8 mouse cellular contexts compared by ENCODE assay signal in genomic region chr16:20425855-20426598, GRCm38 (mm10). TPM values are rescaled to one million over a fixed set of nuclear protein-coding genes. Genes with fewer than 3 reads are reported as not detected.
DNase-seq lines count a peak whose midpoint lies in the region; ATAC-seq and TF ChIP-seq lines count a peak whose summit lies in the region.

Gene Abcc5, minus strand, starts transcription at chr16:20426394.

- under 1% methylated on average over 62 of the region's 62 CpGs for WGBS in forebrain, postnatal 0 days
- under 1% methylated on average over 61 of the region's 62 CpGs for WGBS in lung, embryonic 15.5 days

- H3K4me2 ChIP-seq in forebrain, postnatal 0 days (ENCODE audit: low read depth), result peak within 1 kb of the TSS; percentile 76
- peak within 1 kb of the TSS; percentile 80 for H3K4me2 ChIP-seq in lung, embryonic 15.5 days

- peaks cover 26% of the 10 kb centered on the region for H3K4me1 ChIP-seq in G1E (ENCODE audit: insufficient read depth, low read depth, low read length)
- H3K4me1 ChIP-seq in forebrain, postnatal 0 days (ENCODE audit: insufficient read depth), result peaks cover 18% of the 10 kb centered on the region
- peaks cover 17% of the 10 kb centered on the region for H3K4me1 ChIP-seq in lung, embryonic 15.5 days

- H3K36me3 ChIP-seq in G1E (replicated peaks), result peaks cover 12% of the 10 kb centered on the region
- H3K36me3 ChIP-seq in forebrain, postnatal 0 days (ENCODE audit: insufficient read depth), result peaks cover 9% of the 10 kb centered on the region
- peaks cover 4% of the 10 kb centered on the region for H3K36me3 ChIP-seq in lung, embryonic 15.5 days

- H3K27ac ChIP-seq in forebrain, postnatal 0 days (ENCODE audit: low read depth, low read length), result peak within 1 kb of the TSS; percentile 92
- peak within 1 kb of the TSS; percentile 84 for H3K27ac ChIP-seq in lung, embryonic 15.5 days

- peak; percentile 85 for DNase-seq in G1E (ENCODE audit: low spot score)
- peak; percentile 93 to 98 for DNase-seq in cerebellum, adult 18-20 months
- peak; percentile 96 for DNase-seq in forebrain, postnatal 0 days
- DNase-seq in heart, postnatal 4 days, result peak; percentile 93
- peak; percentile 96 for DNase-seq in layer of hippocampus, adult 8-10 months (ENCODE audit: low spot score in 2 of 2)
- DNase-seq in ovary, adult 18-20 months (ENCODE audit: low spot score), result peak; percentile 92
- peak; percentile 94 for DNase-seq in thymus, postnatal 0 days (ENCODE audit: low spot score)

- 0 out of 2 replicates have a peak, but pooled peaks cover 4% of the 10 kb centered on the region for H3K27me3 ChIP-seq in G1E (ENCODE audit: insufficient read depth, low read length)
- no peaks in the 10 kb centered on the region for H3K27me3 ChIP-seq in forebrain, postnatal 0 days (ENCODE audit: insufficient read depth, low read length)
- no peaks in the 10 kb centered on the region for H3K27me3 ChIP-seq in lung, embryonic 15.5 days

- TF ChIP-seq CTCF in G1E (IDR thresholded peaks at IDR 0.05; ENCODE audit: low read depth, low read length), result peak; percentile 55
- peak; percentile 89 for TF ChIP-seq CTCF in forebrain, postnatal 0 days (IDR thresholded peaks at IDR 0.05; ENCODE audit: low read depth)

- ATAC-seq in G1E (ENCODE audit: extremely low read depth, insufficient number of reproducible peaks, low FRiP score, poor library complexity, severe bottlenecking), result peak; percentile 94
- peak; percentile 99 for ATAC-seq in forebrain, postnatal 0 days
- ATAC-seq in lung, embryonic 15.5 days (ENCODE audit: borderline replicate concordance, extremely low read depth, low FRiP score, low TSS enrichment), result peak; percentile 98

- H3K4me3 ChIP-seq in G1E (ENCODE audit: low read depth, low read length), result peak within 1 kb of the TSS; percentile 88
- H3K4me3 ChIP-seq in forebrain, postnatal 0 days (ENCODE audit: low read depth, low read length), result peak within 1 kb of the TSS; percentile 86
- H3K4me3 ChIP-seq in lung, embryonic 15.5 days, result peak within 1 kb of the TSS; percentile 89

- no peaks in the 10 kb centered on the region for H3K9me3 ChIP-seq in G1E (replicated peaks)
- H3K9me3 ChIP-seq in forebrain, postnatal 0 days (ENCODE audit: low read length), result no peaks in the 10 kb centered on the region
- H3K9me3 ChIP-seq in lung, embryonic 15.5 days, result no peaks in the 10 kb centered on the region

- H3K9ac ChIP-seq in forebrain, postnatal 0 days, result peak within 1 kb of the TSS; percentile 91
- peak within 1 kb of the TSS; percentile 81 for H3K9ac ChIP-seq in lung, embryonic 15.5 days

RNA-seq across cellular contexts. Expression of gene Abcc5, which starts in this region (rescaled TPM):
- total RNA-seq in G1E (2014; fragmentation: Nextera tagmentation) (59.5 and 76.4 TPM in 2 replicates), G1E (2017) (20.7 and 24.6 TPM in 2 replicates)
- 3.2 and 3.6 TPM in 2 replicates for polyA plus RNA-seq in G1E (2012)
- total RNA-seq in forebrain, postnatal 0 days (2014; rRNA removed), result 74.3 and 79.8 TPM in 2 replicates
- polyA plus RNA-seq in forebrain, postnatal 0 days (2015; fragmentation: Nextera tagmentation; extraction: Ambion mirVana), result 58.7 and 71.6 TPM in 2 replicates
- total RNA-seq in heart, postnatal 4 days (2021), result 10 to 100 TPM; 56.2 to 58.6 TPM
- 100 to 1,000 TPM; 202 to 301 (median 225) TPM for total RNA-seq in layer of hippocampus, adult 8-10 months (2022)
- polyA plus RNA-seq in lung, embryonic 15.5 days (2015; fragmentation: Nextera tagmentation; extraction: Ambion mirVana), result 54.9 and 67.1 TPM in 2 replicates
- polyA plus RNA-seq in thymus, postnatal 0 days (2015; fragmentation: Nextera tagmentation; extraction: Ambion mirVana), result 64.8 and 82.9 TPM in 2 replicates

Comparison
In these comparisons a context has a peak if more than half of its experiments do, and no peak if none do; other contexts are left out.
1. Peak in every context shown above with its lines: DNase-seq, ATAC-seq, H3K4me3 ChIP-seq and H3K27ac ChIP-seq.
2. RNA of gene Abcc5 (polyA plus RNA-seq): 64.8 to 82.9 TPM in thymus, postnatal 0 days, 58.7 to 71.6 TPM in forebrain, postnatal 0 days and 54.9 to 67.1 TPM in lung, embryonic 15.5 days; 3.2 to 3.6 TPM in G1E; every median in the first group is over 10 times any median in the second.